Mouse (Mus musculus) small intestine, adult 2 months (tissue): Measurements from ENCODE around the gene Slc35f2. TPM values are rescaled to one million over a fixed set of nuclear protein-coding genes. Genes with fewer than 3 reads are reported as not detected.
A peak's percentile ranks its signal among the peaks of the same experiment; 100 is the strongest.

Experiments
- H3K27ac ChIP-seq: fragments of 200-500 bp; 2 replicates; pipeline ENCODE4 v1.5.1; 2012; ENCODE audit warnings: low read depth, low read length, control low read depth, inconsistent platforms; ENCODE audit not compliant: insufficient read depth
- H3K27me3 ChIP-seq: fragments of 200-500 bp; 2 replicates; pipeline ENCODE4 v1.6.1; 2012; ENCODE audit warnings: mild to moderate bottlenecking, moderate library complexity, low read length, inconsistent platforms; ENCODE audit not compliant: control insufficient read depth, insufficient read depth
- H3K36me3 ChIP-seq: fragments of 200-500 bp; 2 replicates; pipeline ENCODE4 v1.6.1; 2012; ENCODE audit warnings: mild to moderate bottlenecking, low read length, control low read depth, inconsistent platforms; ENCODE audit not compliant: control insufficient read depth, insufficient read depth
- H3K4me1 ChIP-seq: fragments of 200-500 bp; 2 replicates; pipeline ENCODE4 v1.6.1; 2012; ENCODE audit warnings: low read length, inconsistent platforms, mixed read lengths; ENCODE audit not compliant: control insufficient read depth, insufficient read depth, insufficient read length
- H3K4me3 ChIP-seq: fragments of 200-500 bp; 2 replicates; pipeline ENCODE4 v1.5.1; 2012; ENCODE audit warnings: low read depth, mild to moderate bottlenecking, control low read depth, inconsistent platforms, low read length, moderate library complexity
- CTCF ChIP-seq: fragments of 200-500 bp; IDR thresholded peaks from 2 replicates; pipeline ENCODE4 v1.5.1; 2012; ENCODE audit warnings: low read depth, mild to moderate bottlenecking, control low read depth, inconsistent platforms, low read length, moderate library complexity, mixed read lengths; ENCODE audit not compliant: insufficient replicate concordance, insufficient read length; ENCODE audit errors: extremely low read depth
- POLR2A ChIP-seq: fragments of 200-500 bp; IDR thresholded peaks from 2 replicates; pipeline ENCODE4 v1.6.1; 2012; ENCODE audit warnings: low read depth, mild to moderate bottlenecking, control low read depth, inconsistent platforms, low read length, moderate library complexity
- WGBS: fragments of 180-500 bp; shearing (Covaris S2); methylation state at CpG from one replicate; pipeline ENCODE4 v1.1.7; 2018; 5-methylcytosine and 5-hydroxymethylcytosine counted together
- polyA plus RNA-seq: library from polyadenylated mRNA; depleted of rRNA; stranded (reverse); fragments of >200 nt; gene quantifications from 2 replicates; pipeline ENCODE4 v1.2.3, GENCODE M21; 2012; rRNA removed

Slc35f2 gene
- 21.6 and 30.5 TPM in 2 replicates for polyA plus RNA-seq

DNA sequence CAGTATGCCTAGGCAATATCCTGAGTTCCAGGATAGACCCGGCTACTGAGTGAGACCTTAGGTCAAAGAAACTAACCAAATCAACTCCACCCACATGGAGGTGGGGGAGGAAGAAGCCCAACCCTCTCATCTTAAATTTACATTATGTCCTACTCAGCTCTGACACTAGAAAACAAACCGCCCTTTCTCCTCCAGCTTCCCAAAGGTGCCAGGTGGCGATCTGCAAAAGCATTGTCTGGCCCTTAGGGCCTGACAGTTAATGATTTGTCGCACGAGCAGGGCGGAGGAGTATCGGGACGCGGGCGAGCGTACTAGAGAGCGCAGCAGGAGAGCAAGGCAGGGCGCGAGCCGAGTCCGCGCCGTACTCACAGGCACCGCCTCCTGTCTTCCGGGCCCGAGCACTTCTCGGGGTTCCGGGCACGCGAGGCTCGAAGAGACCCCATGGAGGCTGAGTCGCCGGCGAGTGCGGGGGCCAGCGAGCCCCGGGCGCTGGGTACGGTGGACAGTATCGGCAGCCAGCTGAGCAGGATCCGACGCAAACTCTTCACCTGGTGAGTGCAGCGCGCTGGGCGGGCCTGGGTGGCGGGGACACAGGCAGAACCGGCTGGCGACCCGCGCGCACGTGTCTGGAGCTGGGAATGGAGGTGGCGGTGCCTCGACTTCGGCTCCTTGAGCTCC lies at the start of gene Slc35f2:
Gene Slc35f2, plus strand, starts transcription at position 195 of the 678 bp plus-strand sequence.
- H3K4me1 ChIP-seq, result peaks cover 12% of the 10 kb centered on the region; the same call in 1 of the 2 replicates
- no peaks in the 10 kb centered on the region for H3K27me3 ChIP-seq
- TF ChIP-seq POLR2A (peak; percentile 57; the same call in 1 of the 2 replicates), CTCF (no peak)
- H3K4me3 ChIP-seq, result peak within 1 kb of the TSS; percentile 86
- WGBS, result under 1% methylated on average over 50 of the region's 50 CpGs
- H3K36me3 ChIP-seq, result no peaks in the 10 kb centered on the region
- H3K27ac ChIP-seq, result peak within 1 kb of the TSS; percentile 96

DNA sequence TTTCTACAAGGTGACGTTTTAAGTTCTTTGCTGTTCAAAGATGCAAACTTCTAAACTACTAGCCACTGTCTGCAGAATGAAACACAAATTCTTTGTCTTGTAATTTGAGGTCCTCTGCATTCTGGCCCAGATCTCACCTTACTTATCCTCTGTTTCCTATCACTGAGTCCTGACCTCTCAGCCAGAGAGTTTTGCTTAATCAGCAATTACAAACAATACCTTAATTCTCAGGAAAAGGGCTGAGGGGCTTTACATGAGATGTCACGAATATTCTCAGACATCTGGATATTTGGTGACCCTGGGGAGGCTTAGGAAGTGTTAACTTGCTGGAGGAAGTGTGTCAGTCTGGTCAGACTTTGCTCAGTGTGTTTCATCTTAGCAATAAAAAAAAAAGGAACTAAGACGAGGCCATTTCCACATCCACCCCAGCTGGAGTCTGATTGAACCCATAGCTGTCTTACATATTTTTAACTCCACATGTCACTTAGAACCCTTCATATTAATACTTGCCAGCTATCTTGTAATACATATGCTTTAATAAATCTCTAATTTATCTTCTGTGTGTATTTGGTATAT lies 30.4 kb upstream of the Slc35f2 start:
- H3K27me3 ChIP-seq, result no peaks in the 10 kb centered on the region
- no peak overlapping the region for H3K4me3 ChIP-seq
- H3K36me3 ChIP-seq, result no peaks in the 10 kb centered on the region
- WGBS, result 30% methylated on average over 3 of the region's 3 CpGs
- H3K27ac ChIP-seq, result no peak overlapping the region
- H3K4me1 ChIP-seq, result no peaks in the 10 kb centered on the region
- TF ChIP-seq CTCF (no peak), POLR2A (no peak)

DNA sequence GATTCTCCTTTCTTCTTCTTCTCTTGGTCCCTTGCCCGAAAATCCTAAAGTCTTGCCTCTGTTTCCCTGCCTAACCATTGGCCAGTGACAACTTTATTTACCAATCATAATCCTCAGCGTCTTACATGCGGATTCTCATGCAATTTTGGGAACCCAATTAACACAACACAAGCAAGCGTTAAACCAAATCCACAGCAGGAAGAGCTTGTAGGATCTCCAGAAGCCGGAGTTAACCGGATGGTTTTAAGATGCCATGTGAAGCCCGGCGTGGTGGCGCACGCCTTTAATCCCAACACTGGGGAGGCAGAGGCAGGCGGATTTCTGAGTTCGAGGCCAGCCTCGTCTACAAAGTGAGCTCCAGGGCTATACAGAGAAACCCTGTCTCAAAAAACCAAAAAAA lies 20.9 kb upstream of the Slc35f2 start:
- no peak for TF ChIP-seq POLR2A
- TF ChIP-seq CTCF, result no peak
- 86% methylated on average over 13 of the region's 13 CpGs for WGBS

DNA sequence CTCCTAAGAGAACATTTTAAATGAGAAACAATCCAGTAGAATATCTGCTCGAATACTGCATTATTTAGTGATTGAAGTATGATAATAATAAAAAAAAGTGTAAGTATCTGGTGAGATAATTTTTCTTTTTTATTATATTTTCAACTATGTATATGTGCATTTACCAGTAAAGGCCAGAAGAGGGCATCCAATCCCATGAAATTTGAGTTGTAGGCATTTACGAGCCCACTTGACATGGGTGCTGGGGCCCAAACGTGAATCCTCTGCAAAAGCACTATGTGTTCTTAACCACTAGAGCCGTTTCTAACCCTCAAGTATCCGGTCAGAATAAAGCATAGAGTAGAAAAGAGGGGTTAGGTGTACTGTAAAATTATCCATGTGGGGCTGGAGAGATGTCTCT lies 20.4 kb upstream of the Slc35f2 start:
- H3K27ac ChIP-seq, result no peak overlapping the region
- 36% methylated on average over 5 of the region's 5 CpGs for WGBS
- H3K27me3 ChIP-seq, result no peaks in the 10 kb centered on the region
- H3K36me3 ChIP-seq, result no peaks in the 10 kb centered on the region
- H3K4me3 ChIP-seq, result no peak overlapping the region
- no peaks in the 10 kb centered on the region for H3K4me1 ChIP-seq
- TF ChIP-seq CTCF, result peak; percentile 18; the same call in 1 of the 2 replicates
- no peak for TF ChIP-seq POLR2A

More for the DNA sequence above, 20.9 kb upstream of the Slc35f2 start:
- Histone ChIP-seq H3K4me3 (no peak overlapping the region), H3K4me1 (no peaks in the 10 kb centered on the region), H3K36me3 (no peaks in the 10 kb centered on the region), H3K27ac (no peak overlapping the region), H3K27me3 (no peaks in the 10 kb centered on the region)

DNA sequence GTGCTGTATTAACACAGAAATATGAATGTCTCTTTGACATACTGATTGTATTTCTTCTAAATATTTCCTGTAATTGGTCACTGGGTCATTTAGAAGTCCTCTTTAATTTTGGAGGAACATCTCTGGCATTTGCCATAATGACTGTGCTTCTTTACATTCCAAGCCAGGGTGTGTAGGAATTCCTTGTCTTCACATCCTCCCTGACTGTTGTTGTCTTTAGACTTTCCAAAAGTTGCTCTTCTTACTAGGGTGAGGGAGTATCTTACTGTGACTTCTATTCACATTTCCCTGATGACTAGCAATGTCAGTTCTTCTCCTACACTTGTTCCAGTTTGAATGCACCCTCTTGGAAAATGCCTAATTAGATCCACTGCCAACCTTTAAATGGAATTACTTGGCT lies 16.5 kb upstream of the Slc35f2 start:
- no peaks in the 10 kb centered on the region for H3K4me1 ChIP-seq
- H3K27ac ChIP-seq, result no peak overlapping the region
- TF ChIP-seq CTCF (no peak), POLR2A (no peak)
- no peaks in the 10 kb centered on the region for H3K36me3 ChIP-seq
- no peaks in the 10 kb centered on the region for H3K27me3 ChIP-seq
- H3K4me3 ChIP-seq, result no peak overlapping the region

DNA sequence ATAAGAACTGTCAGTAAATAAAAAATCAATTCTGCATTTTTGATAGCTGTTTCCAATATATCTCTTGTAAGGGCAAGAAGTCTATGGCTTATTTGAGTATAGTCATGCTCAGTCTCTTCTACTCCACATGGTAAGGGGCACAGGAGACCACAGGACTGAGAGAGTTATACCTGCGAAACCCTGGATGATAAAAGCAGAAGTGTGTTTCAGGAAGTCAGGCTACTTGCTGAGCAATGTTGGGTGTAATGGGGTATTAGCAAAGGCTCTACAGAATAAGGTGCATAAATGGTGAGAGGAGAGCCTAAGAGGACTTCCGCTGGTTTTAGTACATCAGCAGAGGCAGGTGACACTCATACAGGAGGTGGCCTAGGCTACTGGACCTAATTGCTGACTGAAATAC lies 13.2 kb upstream of the Slc35f2 start:
- no peak overlapping the region for H3K27ac ChIP-seq
- TF ChIP-seq POLR2A, result no peak
- TF ChIP-seq CTCF, result no peak
- no peaks in the 10 kb centered on the region for H3K27me3 ChIP-seq
- H3K4me1 ChIP-seq, result peaks cover 2% of the 10 kb centered on the region; the same call in 1 of the 2 replicates
- 96% methylated on average over 2 of the region's 2 CpGs for WGBS
- H3K4me3 ChIP-seq, result no peak overlapping the region
- H3K36me3 ChIP-seq, result no peaks in the 10 kb centered on the region

DNA sequence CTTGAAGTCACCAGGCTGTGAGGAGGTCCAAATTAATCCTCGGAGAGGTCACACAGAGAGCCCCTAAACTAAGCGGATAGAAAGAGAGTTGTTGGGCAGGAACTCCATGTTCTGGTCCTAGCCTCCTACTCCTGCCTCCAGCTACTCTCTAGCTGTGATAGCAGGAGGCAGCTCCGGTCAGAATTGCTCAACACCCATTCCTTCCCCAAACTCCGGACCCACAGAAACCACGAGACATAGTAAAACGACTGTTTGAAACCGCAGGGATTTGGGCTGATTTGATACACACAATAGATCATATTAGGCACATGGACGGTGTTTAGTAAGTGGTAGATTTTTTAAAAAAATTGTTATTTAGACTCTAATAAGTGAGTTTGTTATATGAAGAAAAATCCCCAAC lies 6.6 kb upstream of the Slc35f2 start:
- no peaks in the 10 kb centered on the region for H3K27me3 ChIP-seq
- H3K27ac ChIP-seq, result no peak overlapping the region
- WGBS, result 82% methylated on average over 8 of the region's 8 CpGs
- H3K4me3 ChIP-seq, result no peak overlapping the region
- H3K36me3 ChIP-seq, result no peaks in the 10 kb centered on the region
- H3K4me1 ChIP-seq, result peaks cover 2% of the 10 kb centered on the region; the same call in 1 of the 2 replicates
- no peak for TF ChIP-seq POLR2A
- TF ChIP-seq CTCF, result no peak
